Mouse (Mus musculus): ENCODE measurements around the gene Slc25a17. TPM values are rescaled to one million over a fixed set of nuclear protein-coding genes. Genes with fewer than 3 reads are reported as not detected.

Gene Slc25a17
- total and polyA plus RNA-seq, 2 experiments from 2014 or later: 35.7 to 39.8 TPM

GRCm38 (mm10) chr15:81339158-81339557, 21.5 kb downstream of the Slc25a17 start:
- ATAC-seq (ENCODE audit: insufficient read depth, low read depth): no peak
- Histone ChIP-seq H3K9me3 (replicated peaks; ENCODE audit: control insufficient read depth, low read length) (no peaks in the 10 kb centered on the region), H3K36me3 (replicated peaks; ENCODE audit: control insufficient read depth, insufficient read depth, low read length) (peaks cover 64% of the 10 kb centered on the region), H3K4me1 (ENCODE audit: control insufficient read depth, insufficient read depth) (no peaks in the 10 kb centered on the region), H3K4me3 (ENCODE audit: low read depth, low read length) (no peak overlapping the region), H3K9ac (replicated peaks; ENCODE audit: low read depth, low read length) (no peak overlapping the region), H3K27ac (ENCODE audit: low read depth) (no peak overlapping the region), H3K4me2 (ENCODE audit: low read depth, low read length) (no peak overlapping the region), H3K27me3 (ENCODE audit: control insufficient read depth, insufficient read depth, low read length) (no peaks in the 10 kb centered on the region)
- no peak for DNase-seq (ENCODE audit: low spot score)
- TF ChIP-seq EP300 (IDR thresholded peaks at IDR 0.05; ENCODE audit: low read depth): no peak
- TF ChIP-seq CTCF (IDR thresholded peaks at IDR 0.05; ENCODE audit: low read depth): no peak
- 89% methylated on average over 3 of the region's 3 CpGs for WGBS

- no peak for TF ChIP-seq EP300 (IDR thresholded peaks at IDR 0.05; ENCODE audit: low read depth)
- no peak for TF ChIP-seq CTCF (IDR thresholded peaks at IDR 0.05; ENCODE audit: low read depth)
- no peaks in the 10 kb centered on the region for H3K27me3 ChIP-seq (ENCODE audit: control insufficient read depth, insufficient read depth, low read length)
These were observed 24.1 kb downstream of the Slc25a17 start for GRCm38 (mm10) chr15:81336466-81336865.

GRCm38 (mm10) chr15:81332517-81332916, 28.1 kb downstream of the Slc25a17 start:
- ATAC-seq (ENCODE audit: insufficient read depth, low read depth) (no peak), DNase-seq (ENCODE audit: low spot score) (no peak)
- TF ChIP-seq EP300 (IDR thresholded peaks at IDR 0.05; ENCODE audit: low read depth) (no peak), CTCF (IDR thresholded peaks at IDR 0.05; ENCODE audit: low read depth) (no peak)
- Histone ChIP-seq H3K4me2 (ENCODE audit: low read depth, low read length) (no peak overlapping the region), H3K4me3 (ENCODE audit: low read depth, low read length) (no peak overlapping the region), H3K9ac (replicated peaks; ENCODE audit: low read depth, low read length) (no peak overlapping the region), H3K4me1 (ENCODE audit: control insufficient read depth, insufficient read depth) (no peaks in the 10 kb centered on the region), H3K27ac (ENCODE audit: low read depth) (no peak overlapping the region), H3K27me3 (ENCODE audit: control insufficient read depth, insufficient read depth, low read length) (no peaks in the 10 kb centered on the region), H3K9me3 (replicated peaks; ENCODE audit: control insufficient read depth, low read length) (no peaks in the 10 kb centered on the region), H3K36me3 (replicated peaks; ENCODE audit: control insufficient read depth, insufficient read depth, low read length) (peaks cover 62% of the 10 kb centered on the region)
- 89% methylated on average over 4 of the region's 4 CpGs for WGBS

More at GRCm38 (mm10) chr15:81336466-81336865, 24.1 kb downstream of the Slc25a17 start:
- ATAC-seq (ENCODE audit: insufficient read depth, low read depth) (no peak), DNase-seq (ENCODE audit: low spot score) (no peak)
- Histone ChIP-seq H3K9ac (replicated peaks; ENCODE audit: low read depth, low read length) (no peak overlapping the region), H3K36me3 (replicated peaks; ENCODE audit: control insufficient read depth, insufficient read depth, low read length) (peaks cover 66% of the 10 kb centered on the region), H3K4me1 (ENCODE audit: control insufficient read depth, insufficient read depth) (no peaks in the 10 kb centered on the region), H3K4me2 (ENCODE audit: low read depth, low read length) (no peak overlapping the region), H3K27ac (ENCODE audit: low read depth) (no peak overlapping the region), H3K9me3 (replicated peaks; ENCODE audit: control insufficient read depth, low read length) (no peaks in the 10 kb centered on the region), H3K4me3 (ENCODE audit: low read depth, low read length) (no peak overlapping the region)
- WGBS: 85% methylated on average over 5 of the region's 5 CpGs

- DNase-seq (ENCODE audit: low spot score) (no peak), ATAC-seq (ENCODE audit: insufficient read depth, low read depth) (no peak)
- no peak overlapping the region for H3K9ac ChIP-seq (replicated peaks; ENCODE audit: low read depth, low read length)
- 53% methylated on average over 3 of the region's 3 CpGs for WGBS
- H3K4me1 ChIP-seq (ENCODE audit: control insufficient read depth, insufficient read depth): no peaks in the 10 kb centered on the region
- TF ChIP-seq CTCF (IDR thresholded peaks at IDR 0.05; ENCODE audit: low read depth) (no peak), EP300 (IDR thresholded peaks at IDR 0.05; ENCODE audit: low read depth) (no peak)
- H3K9me3 ChIP-seq (replicated peaks; ENCODE audit: control insufficient read depth, low read length): no peaks in the 10 kb centered on the region
- no peak overlapping the region for H3K4me3 ChIP-seq (ENCODE audit: low read depth, low read length)
- peaks cover 62% of the 10 kb centered on the region for H3K36me3 ChIP-seq (replicated peaks; ENCODE audit: control insufficient read depth, insufficient read depth, low read length)
- H3K4me2 ChIP-seq (ENCODE audit: low read depth, low read length): no peak overlapping the region
- no peak overlapping the region for H3K27ac ChIP-seq (ENCODE audit: low read depth)
- H3K27me3 ChIP-seq (ENCODE audit: control insufficient read depth, insufficient read depth, low read length): no peaks in the 10 kb centered on the region
These were observed 29.7 kb downstream of the Slc25a17 start for GRCm38 (mm10) chr15:81330816-81331433.

- TF ChIP-seq EP300 (IDR thresholded peaks at IDR 0.05; ENCODE audit: low read depth) (no peak), CTCF (IDR thresholded peaks at IDR 0.05; ENCODE audit: low read depth) (no peak)
- no peak overlapping the region for H3K9ac ChIP-seq (replicated peaks; ENCODE audit: low read depth, low read length)
- H3K4me3 ChIP-seq (ENCODE audit: low read depth, low read length): no peak overlapping the region
- no peaks in the 10 kb centered on the region for H3K9me3 ChIP-seq (replicated peaks; ENCODE audit: control insufficient read depth, low read length)
- peak; percentile 14 for DNase-seq (ENCODE audit: low spot score)
- no peaks in the 10 kb centered on the region for H3K4me1 ChIP-seq (ENCODE audit: control insufficient read depth, insufficient read depth)
- no peak overlapping the region for H3K4me2 ChIP-seq (ENCODE audit: low read depth, low read length)
- H3K36me3 ChIP-seq (replicated peaks; ENCODE audit: control insufficient read depth, insufficient read depth, low read length): peaks cover 60% of the 10 kb centered on the region
- H3K27me3 ChIP-seq (ENCODE audit: control insufficient read depth, insufficient read depth, low read length): no peaks in the 10 kb centered on the region
- WGBS: 50% methylated on average over 5 of the region's 5 CpGs
- H3K27ac ChIP-seq (ENCODE audit: low read depth): no peak overlapping the region
- no peak for ATAC-seq (ENCODE audit: insufficient read depth, low read depth)
These were observed 30.8 kb downstream of the Slc25a17 start for GRCm38 (mm10) chr15:81329721-81330369.

Data from heart, postnatal 0 days (tissue).